Mouse (Mus musculus) retina, postnatal 1 day (tissue): ENCODE measurements around the gene Ergic2.
A peak's percentile ranks its signal among the peaks of the same experiment; 100 is the strongest.
"Not testable (repeated sequence)": the region's sequence is repeated elsewhere in the genome, so short reads cannot be mapped to it uniquely, and the experiment has no call there.

Experiments used
- DNase-seq: peaks from one replicate; pipeline ENCODE4 v3.0.0-alpha.2; 2012

Gene Ergic2

GRCm38 (mm10) chr6:148207522-148207921 is 4.7 kb downstream of the Ergic2 start:
- no peak for DNase-seq

DNA sequence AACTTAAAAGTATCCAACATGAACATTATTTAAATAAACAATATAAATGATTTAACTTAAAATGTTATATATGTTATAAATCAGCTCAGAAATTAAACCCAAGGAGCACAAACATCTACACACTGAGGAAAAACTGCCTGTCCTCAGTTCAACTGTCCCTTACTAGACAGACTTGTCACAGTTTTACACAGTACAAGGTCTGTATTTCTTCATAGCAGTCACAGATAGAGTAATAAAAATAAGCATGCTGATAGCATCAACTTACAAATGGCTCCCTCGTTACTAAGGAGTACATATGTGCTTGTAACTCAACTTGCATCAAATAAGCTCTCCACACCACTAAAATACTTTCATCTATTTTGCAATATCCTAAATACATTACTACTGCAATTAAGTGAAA is 7.0 kb downstream of the Ergic2 start:
- DNase-seq: no peak

DNA sequence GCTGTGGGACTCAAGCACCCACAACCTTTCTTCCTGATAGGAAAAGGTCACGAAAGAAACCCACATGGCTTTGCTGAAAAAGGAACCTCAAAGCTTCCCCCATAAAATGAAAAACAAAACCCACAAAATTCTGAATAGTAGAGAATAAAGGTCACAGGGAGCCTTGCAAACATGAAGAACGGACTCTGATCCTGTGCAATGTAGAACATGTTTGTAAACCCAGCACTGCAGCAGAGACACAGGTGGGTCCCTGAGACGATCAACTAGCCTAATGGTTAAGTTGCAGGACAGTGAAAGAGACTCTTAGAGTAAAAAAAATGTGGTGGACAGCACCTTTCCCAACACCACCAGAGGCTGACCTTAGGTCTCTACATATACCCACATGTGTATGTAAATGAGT is 12.4 kb downstream of the Ergic2 start:
- no peak for DNase-seq

GRCm38 (mm10) chr6:148199177-148199576 is 13.0 kb downstream of the Ergic2 start:
- no peak for DNase-seq

DNA sequence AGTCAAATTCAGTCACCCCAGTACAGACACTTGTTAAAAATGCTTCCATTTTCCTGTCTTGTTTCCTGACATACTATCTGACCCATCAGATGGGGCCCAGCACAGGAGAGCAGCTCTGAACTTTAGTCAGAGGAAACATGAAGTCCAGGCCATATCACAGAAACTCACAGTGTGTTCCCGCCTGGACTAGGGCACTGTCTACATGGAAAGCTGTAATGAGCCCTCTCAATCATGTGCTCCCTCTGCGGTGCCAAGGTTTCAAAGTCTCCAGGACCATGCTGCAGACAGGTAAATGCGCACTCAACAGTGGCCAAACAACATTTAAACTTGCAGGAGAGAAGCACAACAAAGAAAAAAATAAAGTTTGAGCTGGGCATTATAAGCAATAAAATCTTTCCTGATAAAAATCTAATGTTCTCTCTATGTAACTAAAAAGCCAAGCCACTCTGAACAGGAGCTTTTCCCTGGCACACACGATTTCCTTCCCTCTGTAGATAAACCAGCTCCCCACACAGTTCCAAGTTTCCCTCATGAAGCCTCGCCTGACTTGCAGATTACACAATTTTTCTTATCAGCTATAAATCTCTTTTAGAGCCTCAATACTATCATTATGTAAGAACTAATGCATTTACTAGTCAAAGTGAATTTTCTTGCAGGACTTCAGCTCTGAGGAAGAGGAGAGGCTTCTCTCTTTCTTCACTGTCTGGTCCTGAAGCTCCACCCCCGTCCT is 18.0 kb downstream of the Ergic2 start:
- no peak for DNase-seq

DNA sequence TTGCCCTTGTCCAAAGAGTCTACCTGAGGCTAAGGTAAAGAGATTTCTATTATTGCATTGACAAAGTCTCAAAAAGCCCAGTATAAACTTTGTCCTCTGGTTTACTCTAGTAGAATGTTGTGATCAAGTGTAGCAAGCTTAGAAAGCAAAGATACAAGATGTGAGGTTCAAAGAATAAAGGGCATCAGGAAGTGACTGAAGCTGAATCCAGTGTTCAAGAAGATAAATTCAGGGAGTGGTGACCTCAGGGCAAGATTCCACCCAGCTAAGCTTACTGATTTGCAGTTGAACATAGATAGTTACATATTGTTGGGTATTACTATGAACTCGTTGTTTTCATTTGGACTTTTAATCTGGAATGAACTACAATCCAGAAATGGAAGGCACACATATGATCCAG is 26.5 kb downstream of the Ergic2 start:
- DNase-seq: no peak

DNA sequence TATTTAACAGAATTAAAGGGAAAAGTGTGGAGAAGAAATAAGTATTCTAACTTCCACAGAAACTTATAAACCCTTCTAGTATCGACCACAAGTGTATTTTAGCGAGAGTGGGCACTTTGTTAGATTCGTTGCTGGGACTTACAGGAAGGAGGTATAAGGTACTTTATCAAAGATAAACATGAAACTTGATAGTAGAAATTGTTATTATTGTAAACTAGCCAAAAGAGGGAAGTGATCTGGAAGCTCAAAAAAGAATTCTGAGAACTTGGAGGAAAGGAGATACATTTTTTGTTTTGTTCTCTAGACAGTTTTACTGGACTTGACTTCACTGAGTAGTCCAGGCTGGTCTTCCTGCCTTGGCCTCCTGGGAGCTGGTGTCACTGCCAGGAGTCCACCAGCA is 39.3 kb downstream of the Ergic2 start:
- no peak for DNase-seq

DNA sequence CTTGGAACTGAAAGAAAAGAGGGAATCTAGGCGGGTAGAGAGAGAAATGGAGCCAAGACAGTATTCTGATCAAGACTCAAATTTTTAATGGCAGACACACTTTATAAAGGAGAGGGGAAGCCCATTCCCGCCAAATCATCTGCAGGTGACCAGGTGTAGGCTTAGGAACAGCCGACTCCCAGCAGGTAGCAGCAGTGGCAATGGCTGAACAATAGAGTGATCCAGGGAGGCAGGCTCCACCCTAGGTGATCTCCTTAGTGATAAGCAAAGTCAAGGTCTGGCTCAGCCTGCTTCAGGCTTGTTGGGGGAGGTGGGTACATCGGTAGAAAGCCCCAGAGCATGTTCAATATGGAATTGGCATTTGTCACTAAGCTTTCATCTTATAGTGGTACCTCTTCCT is 59.9 kb downstream of the Ergic2 start:
- DNase-seq: not testable (repeated sequence)

DNA sequence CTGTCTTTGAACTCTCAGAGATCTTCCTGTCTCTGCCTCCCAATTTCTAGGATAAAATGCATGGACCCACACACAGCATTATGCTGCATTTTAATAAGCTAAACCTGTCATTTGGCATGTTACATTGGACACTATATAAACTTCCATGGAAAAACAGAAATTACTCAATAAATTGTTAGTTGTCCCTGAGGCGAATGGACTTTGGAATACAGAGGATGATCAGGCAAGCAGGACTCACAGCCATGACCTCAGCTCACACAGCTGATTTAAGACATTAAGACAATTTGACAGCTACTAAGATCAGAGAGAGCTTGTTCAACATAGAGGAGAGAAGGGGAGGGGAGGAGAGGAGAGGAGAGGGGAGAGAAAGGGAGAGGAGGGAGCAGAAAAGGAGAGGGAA is 69.8 kb downstream of the Ergic2 start:
- DNase-seq: no peak

GRCm38 (mm10) chr6:148141874-148142273 is 70.3 kb downstream of the Ergic2 start:
- DNase-seq: no peak

- DNase-seq: no peak
These were observed 72.7 kb downstream of the Ergic2 start for GRCm38 (mm10) chr6:148139288-148139995.

GRCm38 (mm10) chr6:148135769-148136382 is 76.3 kb downstream of the Ergic2 start:
- peak; percentile 88 for DNase-seq

DNA sequence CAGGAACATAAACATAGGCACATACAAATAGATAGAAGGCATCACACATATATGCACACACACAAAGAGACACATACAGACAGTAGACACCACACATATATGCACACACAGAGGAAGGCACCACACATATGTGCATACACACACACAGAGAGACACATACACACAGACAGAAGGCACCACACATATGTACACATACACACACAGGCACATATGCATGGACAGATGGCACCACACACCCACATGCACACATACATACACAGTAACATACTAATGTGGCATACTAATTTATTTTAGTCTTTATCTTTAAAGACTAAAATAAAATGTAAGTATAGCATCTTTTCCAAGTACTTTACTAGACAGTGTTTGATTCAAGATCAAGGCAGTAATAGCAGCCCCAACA is 78.6 kb downstream of the Ergic2 start:
- no peak for DNase-seq

DNA sequence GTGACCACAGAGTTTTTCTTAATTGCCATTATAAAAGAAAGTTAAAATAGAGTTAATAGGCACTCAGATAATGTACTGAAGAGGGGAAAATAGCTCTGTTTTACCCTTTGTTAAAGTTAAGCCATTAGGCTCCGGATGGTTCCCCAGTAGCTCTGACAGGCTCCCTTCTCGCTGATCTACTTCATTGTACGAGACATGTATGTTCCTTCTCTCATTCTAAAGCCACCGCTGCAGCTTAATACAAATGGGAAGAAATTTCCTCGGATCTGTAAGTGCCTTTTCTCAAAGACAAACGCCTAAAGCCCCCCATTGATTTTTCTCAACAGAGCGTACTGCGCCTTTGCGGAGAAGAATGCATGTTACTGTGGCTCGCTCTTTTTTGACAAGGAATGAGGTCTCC is 79.9 kb downstream of the Ergic2 start:
- DNase-seq: peak; percentile 16
